Mouse (Mus musculus): ENCODE results near the gene Brf1.

The Brf1 gene

GRCm38 (mm10) chr12:113000294-113001132, at the start of gene Brf1:
Brf1 (minus strand) TSS chr12:113000704.
- DNase-seq, result peak; percentile 98

DNA sequence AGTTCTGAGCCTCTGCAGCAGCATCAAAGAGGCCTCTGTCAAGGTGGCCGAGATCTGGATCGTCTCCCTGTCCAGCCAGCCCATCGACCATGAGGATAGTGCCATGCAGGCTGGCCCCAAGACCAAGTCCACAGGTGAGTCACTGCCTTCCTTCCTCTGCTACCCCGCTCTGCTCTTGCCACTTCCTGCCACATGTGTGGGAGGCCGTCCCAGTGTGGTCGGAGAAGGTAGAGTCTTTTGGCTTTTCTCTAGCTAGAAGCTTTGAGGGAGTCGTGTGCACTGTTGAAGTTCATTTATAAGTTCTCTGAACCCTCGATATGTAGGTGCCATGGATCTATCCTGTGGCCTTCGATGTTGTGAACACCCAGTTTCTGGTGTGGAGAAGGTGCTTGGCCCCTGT, 49.3 kb upstream of the Brf1 start:
- no peak for DNase-seq

DNA sequence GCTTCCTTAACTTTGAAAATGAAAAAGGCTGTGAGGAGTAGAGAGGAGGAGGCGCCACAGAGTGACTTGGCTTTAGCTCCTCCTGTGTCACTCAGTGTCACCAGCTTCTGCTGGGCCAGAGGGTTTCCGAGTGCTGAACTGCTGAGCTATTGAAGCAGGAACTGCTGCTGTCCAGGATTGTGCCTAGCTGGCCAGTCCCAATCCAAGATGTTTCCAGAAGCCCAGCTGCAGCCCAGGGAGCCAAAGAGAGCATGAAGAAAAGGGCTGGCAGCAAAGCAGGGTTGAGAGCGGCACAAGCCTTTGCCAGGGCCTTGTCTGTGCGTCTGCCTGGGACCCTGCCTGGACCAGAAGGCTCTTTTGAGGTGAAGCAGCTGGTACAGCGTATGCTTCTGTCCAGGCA, 47.6 kb upstream of the Brf1 start:
- DNase-seq, result no peak

GRCm38 (mm10) chr12:113046861-113047260, 46.4 kb upstream of the Brf1 start:
- no peak for DNase-seq

- peak; percentile 71 for DNase-seq
Observed at GRCm38 (mm10) chr12:113044916-113045677, 44.6 kb upstream of the Brf1 start.

- DNase-seq, result no peak
Observed at GRCm38 (mm10) chr12:113042543-113042942, 42.0 kb upstream of the Brf1 start.

DNA sequence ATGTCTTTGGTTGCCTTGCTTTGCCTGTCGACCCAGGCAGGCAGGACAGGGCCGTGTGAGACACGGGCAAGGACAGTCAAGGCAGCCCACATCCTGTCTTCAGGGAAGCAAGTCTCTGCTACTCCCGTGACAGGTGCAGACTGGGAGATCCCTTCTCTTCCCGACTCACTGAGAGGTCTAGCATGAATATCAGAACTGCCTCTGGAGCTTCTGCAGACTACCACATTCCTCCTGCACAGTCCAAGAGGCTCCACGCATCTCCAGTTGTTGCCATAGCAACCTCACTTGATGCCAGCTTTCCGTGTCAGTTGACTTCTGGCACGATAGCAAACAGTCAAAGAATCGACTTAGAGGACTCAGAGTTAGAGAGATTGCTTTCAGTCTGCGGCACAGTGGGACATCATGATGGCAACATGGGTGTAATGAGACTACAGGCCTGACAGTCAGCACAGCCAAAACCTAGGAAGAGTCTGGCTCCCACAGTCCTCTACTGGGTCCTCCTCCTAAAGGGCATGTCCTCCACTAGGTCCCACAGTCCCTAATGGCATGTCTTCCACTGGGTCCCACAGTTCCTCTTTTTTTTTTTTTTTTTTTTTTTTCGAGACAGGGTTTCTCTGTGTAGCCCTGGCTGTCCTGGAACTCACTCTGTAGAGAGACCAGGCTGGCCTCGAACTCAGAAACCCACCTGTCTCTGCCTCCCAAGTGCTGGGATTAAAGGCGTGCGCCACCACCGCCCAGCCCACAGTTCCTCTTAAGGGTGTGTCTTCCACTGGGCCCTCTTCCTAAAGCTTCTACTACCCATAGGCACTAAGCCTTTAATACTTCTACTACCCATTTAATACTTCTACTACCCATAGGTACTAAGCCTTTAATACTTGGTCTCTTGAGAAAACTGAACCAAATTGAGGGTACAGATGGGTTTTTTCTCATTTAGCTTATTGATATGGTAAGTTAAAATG, 41.3 kb upstream of the Brf1 start:
- peak; percentile 31 for DNase-seq

DNA sequence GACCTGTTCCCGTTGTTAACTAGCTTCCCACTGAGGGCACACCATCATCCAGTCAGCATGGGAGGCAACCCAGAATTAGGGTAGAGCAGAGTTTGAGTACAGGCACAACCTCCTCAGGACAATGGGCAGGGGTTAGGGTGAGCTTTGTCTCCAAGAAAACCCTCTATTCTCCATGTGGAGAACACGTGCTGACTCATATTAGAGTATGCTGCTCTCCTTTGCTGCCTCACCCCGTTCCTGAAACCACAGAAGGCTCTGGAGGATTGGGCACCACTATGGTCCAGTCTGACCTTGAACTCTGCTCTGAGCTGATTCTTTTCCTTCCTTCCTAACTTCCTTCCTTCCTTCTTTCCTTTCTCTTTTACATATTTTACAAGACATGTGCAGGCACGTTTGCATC, 37.9 kb upstream of the Brf1 start:
- DNase-seq, result no peak

DNA sequence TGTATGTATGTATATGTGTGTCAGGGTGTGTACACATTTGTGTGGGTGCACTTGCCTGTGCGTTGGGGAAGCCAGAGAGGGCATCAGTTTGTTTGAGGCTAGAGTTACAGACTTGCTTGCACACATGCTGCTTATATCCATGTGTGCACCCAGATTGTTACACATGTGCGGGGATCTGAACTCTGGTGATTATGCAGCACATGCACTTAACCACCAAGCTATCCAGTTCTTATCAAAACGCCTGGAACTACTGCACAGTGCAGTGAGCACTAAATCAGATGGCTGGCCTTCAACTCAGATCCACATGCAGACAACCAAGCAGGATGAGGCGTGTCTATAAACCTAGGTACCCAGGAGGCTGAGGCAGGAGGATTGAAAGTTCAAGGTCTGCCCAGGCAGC, 36.5 kb upstream of the Brf1 start:
- DNase-seq, result no peak

DNA sequence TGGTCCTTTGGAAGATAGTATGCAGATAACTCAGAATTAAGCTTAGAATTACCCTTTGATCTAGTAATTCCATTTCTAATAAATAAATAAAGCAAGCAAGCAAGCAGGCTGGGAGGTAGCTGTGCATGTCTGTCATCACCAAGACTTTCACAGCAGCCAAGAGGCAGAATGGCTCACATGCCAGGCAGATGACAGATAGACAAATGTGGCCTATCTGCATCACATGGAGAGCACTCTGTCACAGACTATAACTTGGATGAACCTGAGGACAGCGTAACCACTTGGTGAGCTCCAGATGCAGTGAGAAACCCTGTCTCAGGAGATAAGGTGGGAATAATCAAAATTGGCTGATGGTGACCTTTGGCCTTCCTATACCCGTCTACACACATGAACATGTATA, 34.6 kb upstream of the Brf1 start:
- no peak for DNase-seq

DNA sequence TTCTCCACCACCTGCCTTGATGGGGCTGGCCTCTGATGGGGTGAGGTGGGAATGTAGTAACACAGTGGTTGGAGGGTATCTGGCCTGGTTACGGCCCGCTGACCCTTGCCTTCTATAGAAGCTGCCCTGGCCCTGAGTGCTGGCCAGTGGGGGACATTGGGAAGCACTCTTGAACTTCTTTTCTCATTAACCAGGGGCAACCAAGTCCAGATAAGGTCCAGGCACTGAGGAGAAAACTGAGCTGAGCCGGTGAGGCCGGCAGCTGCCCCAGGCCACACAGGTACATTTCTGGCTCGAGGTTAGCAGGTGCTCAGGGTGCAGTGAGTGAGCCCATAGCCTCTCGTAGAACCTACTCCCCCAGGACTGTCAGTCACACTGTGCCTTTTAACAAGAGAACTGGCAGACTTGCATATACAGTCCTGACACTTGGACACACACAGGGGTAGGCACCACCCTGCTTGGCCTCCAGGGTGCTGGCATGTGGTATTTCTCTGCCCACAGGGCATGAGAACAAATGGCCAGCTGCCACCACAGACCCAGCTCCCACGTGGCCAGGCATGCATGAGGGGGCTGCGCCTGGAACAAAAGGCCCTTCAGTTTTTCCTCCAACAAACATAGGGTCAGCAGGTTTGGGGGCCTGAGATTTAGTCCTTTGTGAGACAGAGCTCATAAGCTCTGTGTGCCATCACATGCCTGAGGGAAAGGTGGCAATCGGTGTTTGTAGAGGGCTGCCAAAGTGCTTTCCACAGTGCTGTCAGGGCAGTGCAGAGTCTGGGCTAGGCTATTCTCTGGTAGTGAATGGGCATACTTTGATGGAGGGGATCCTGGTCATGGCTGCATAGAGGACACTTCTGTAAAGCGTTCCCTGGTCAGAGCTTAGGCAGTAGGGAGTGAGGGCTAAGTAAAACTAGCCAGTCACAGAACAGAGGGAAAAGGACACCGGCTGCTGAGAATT, 32.1 kb upstream of the Brf1 start:
- peak; percentile 75 for DNase-seq

GRCm38 (mm10) chr12:113031441-113031840, 30.9 kb upstream of the Brf1 start:
- no peak for DNase-seq

DNA sequence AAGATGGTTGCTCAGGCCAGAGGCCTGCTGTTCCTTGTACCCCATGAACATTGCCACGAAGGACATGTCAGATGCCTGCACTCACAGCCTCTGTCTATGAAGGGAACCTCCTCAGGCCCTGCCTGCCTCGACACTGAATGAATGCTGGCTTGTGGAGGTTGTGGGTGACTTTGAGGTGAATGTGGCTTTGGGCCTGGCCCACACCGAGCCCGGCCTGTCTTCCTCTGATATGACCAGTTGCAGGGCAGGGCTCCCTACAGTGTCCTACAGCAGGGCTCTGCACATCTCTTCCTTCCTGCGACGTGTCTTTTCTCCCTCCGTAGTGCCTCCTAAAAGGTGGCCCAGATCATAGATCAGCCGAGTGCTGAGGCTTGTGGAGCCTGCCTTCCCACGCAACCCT, 30.5 kb upstream of the Brf1 start:
- DNase-seq, result no peak

- DNase-seq, result no peak
Observed at GRCm38 (mm10) chr12:113030046-113030445, 29.5 kb upstream of the Brf1 start.

GRCm38 (mm10) chr12:113028898-113029297, 28.4 kb upstream of the Brf1 start:
- peak; percentile 49 for DNase-seq

DNA sequence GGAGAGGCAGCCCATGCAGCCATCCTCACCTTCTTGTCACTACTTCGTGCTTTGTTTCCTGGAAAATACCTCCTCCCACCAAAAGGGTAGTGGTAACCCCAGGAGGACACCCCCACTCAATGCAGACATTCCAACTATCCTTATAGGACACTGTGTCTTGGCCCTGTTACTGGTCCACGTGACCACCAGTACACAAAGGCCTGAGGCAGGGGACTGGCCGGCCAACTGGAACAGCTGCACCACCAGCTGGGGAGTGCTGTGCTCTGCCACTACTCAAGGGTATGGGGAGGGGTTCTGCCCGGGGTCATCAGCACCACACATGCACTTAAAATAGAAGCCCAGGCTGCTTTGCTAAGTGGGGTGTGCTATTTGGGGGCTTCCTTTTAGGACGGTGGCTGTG, 27.6 kb upstream of the Brf1 start:
- DNase-seq, result no peak

DNA sequence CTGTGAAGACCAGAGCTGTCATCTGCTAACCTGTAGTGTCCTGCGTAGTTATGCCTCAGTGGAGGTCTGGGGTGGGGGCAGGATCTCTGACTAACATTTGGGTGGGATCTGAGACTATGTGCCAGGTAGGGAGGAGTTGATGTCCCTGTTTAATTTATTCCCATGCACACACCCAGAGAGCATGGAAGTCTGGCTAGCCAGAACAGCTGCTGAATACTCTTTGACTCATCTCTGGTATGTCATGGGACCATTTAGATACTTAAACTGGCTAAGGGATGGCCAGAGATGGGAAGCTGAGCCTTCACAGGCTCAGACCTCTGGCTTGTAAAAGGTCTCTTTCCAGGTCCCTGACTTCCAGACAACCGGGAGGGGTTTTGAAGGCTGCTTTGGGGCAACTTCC, 27.0 kb upstream of the Brf1 start:
- no peak for DNase-seq

DNA sequence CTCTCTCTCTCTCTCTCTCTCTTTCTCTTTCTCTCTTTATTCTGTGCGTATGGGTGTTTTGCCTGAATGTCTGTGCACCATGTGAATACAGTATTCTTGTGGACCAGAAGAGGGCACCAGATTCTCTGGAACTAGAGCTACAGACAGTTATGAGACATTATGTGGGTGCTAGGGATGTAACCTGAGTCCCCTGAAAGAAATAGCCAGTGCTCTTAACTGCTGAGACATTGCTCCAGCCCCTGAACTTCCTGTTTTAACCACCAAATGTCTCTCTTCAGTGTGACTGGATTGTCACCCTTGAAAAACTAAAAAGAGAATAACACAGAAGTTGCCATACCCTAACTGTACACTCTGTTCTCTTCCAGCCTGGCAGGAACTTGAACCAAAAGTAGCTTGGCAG, 26.1 kb upstream of the Brf1 start:
- DNase-seq, result no peak

DNA sequence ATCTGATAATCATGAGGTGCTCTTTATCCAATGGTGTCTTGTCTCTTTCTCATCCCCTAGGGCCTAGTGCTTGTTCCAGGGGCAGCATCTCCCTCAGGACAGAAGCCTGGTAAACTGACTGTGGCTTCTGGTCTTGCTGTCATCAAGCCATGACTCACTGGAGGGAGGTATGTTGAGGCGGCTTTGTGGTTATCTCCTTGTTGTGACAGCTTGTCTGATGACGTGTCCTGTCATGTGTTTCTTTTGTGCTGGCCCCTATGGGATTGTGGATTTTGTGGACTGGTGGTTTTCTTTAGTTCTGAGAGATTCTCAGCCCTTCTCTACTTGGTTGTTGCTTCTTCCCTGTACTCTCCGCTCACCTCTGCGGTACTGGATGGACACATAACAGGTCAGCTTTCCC, 22.6 kb upstream of the Brf1 start:
- DNase-seq, result no peak

DNA sequence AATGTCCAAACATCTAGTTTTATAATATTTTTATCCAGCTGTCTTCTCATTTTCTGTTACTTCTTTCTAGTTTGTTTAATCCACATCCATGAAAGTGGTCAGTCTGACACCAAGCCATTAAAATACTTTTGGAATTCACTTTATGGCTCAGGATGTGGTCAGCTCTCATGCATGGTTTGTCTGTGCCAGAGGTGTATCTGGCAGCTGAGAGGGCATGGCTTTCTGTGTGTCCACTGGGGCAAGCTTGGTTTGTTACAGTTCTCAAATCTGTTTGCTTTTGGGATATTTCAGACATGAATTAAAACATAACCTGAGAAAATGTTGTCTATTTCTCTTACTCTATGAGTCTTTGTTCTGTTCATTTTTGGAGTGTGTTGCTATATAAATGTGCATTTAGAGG, 21.0 kb upstream of the Brf1 start:
- DNase-seq, result no peak

DNA sequence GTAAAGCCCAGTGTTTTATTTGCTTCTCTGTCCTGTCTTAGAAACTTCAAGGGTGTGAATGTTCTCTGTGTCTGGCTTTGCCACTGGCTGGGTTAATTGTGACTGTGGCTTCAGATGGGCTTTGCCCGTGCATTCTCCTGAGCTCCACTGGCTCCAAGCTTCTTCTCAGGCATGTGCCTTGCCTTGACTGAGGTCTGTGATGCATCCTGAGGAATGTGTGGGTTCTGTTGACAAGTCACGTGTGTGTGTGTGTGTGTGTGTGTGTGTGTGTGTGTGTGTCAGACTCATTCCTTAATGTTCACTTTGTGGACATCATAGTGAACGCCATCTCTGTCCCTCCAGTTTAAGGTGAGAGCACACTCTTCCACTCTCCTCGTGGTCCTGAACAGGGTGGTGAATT, 18.3 kb upstream of the Brf1 start:
- no peak for DNase-seq

GRCm38 (mm10) chr12:113017429-113017984, 17.0 kb upstream of the Brf1 start:
- peak; percentile 34 for DNase-seq
